Mouse (Mus musculus) heart, postnatal 14 days (tissue): ENCODE results near the gene Ttyh2. TPM values are rescaled to one million over a fixed set of nuclear protein-coding genes. Genes with fewer than 3 reads are reported as not detected.
"Not testable (repeated sequence)": the region's sequence is repeated elsewhere in the genome, so short reads cannot be mapped to it uniquely, and the experiment has no call there.

Experiments used
- DNase-seq, 2 experiments: peaks; one replicate each; pipeline ENCODE4 v3.0.0; 2021 to 2022
- intact Hi-C: fragments of 180-260 bp; cut with DNase I; formaldehyde crosslinking; loops from one replicate; pipeline ENCODE4 v1.15.1; 2025
- total RNA-seq, 2 experiments: library from RNA; stranded (reverse); gene quantifications; 2 replicates each; pipeline ENCODE4 v1.2.3; 2021

The Ttyh2 gene
- total RNA-seq, 2 experiments from 2014 or later = 11.3 to 13.4 TPM

GRCm38 (mm10) chr11:114656994-114657644 is 18.1 kb upstream of the Ttyh2 start:
- intact Hi-C loops = no loop called here

DNA sequence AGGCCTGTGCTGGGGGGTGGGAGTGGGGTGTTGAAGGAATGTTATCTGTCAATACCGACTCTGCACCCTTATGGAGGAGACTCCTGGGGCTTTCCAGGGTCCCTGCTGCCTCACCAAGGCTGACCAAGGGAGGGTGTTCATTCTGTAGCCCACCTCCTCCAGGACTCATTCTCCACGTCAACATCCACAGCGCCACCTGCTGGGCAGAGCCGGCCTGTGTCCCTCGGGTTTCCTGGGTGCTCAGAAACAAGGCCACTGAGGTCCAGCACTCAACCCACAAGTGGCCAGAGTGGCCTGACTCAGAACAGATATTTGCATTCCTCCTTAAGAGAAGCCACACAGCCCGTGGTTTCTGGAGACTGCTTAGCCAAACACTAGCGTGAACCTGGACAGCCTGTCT is 17.5 kb upstream of the Ttyh2 start:
- intact Hi-C loops = no loop called here
- peak; percentile 55 to 59 for DNase-seq

More at GRCm38 (mm10) chr11:114656994-114657644, 18.1 kb upstream of the Ttyh2 start:
- DNase-seq = no peak

DNA sequence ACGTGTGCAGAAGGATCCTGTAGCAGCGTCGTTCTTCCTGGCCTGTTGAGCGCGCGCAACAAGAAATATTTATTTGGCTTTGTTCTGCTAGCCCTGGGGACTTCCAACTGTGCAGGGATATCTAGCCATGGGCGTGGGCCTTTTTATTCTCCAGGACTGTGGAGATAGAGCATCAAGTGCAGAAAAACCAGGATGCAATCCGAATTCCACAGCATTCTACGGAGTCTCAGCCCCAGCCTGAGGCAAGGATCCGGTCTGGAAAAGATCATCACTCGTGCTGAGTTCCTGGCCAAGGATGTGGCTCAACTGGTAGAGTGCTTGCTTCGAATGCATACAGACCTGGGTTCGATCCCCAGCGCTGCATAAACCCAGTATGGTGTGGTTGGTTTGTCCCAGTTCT is 13.1 kb upstream of the Ttyh2 start:
- no peak for DNase-seq
- intact Hi-C loops = no loop called here

GRCm38 (mm10) chr11:114662746-114663362 is 12.4 kb upstream of the Ttyh2 start:
- peak; percentile 52 to 70 for DNase-seq
- intact Hi-C loops = no loop called here

- DNase-seq = no peak
- intact Hi-C loops = no loop called here
These were observed 11.1 kb upstream of the Ttyh2 start for GRCm38 (mm10) chr11:114664164-114664563.

DNA sequence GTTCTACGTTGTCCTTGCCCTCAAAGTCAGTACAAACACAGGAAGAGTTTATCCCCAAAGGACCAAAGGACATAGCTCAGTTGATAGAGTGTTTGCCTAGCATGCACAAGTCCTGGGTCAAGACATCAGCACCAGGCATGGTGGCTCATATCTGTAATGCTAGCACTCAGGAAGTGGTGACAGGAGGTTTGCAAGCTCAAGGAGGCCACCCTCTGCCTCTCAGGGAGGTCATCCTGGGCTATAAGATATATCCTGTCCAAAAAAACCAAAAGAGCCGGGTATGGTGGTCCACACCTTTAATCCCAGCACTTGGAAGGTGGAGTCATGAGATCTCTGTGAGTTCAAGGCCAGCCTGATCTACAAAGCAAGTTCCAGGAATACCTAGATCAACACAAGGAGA is 9.8 kb upstream of the Ttyh2 start:
- intact Hi-C loops = no loop called here

GRCm38 (mm10) chr11:114666786-114667185 is 8.4 kb upstream of the Ttyh2 start:
- DNase-seq = no peak
- intact Hi-C loops = no loop called here

More for the DNA sequence above, 9.8 kb upstream of the Ttyh2 start:
- no peak for DNase-seq

DNA sequence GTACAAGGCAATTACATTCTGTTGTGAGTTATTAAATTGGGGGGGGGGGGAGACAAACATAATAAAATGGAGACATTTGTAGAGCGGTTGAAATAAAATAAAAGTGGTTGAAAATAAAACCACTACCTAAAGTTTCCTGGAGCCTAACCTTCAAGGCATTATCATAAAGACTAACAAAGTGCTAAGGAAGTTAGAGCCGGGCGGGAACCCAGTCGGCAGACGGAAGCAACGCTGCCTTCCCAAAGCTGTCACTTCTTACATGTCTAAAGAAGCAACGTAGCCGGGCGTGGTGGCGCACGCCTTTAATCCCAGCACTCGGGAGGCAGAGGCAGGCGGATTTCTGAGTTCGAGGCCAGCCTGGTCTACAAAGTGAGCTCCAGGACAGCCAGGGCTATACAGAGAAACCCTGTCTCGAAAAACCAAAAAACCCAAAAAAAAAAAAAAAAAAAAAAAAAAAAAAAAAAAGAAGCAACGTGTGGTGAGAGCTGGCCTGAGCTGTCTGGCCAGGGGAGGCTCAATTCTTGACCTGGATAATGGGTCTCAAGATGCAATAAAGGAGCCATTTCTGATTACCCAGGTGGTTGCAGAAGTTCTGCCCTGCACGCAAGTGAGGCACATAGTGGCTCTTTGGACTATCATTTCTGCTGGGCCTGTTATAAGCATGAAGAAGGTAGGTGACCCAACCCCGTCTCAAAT is 7.8 kb upstream of the Ttyh2 start:
- no peak for DNase-seq
- intact Hi-C loops = no loop called here

- intact Hi-C loops = not testable (repeated sequence)
- DNase-seq = peak in 1 of 2 experiments; percentile 28
These were observed 7.3 kb upstream of the Ttyh2 start for GRCm38 (mm10) chr11:114667932-114668285.

GRCm38 (mm10) chr11:114668301-114668710 is 6.9 kb upstream of the Ttyh2 start, which contains the start of gene Rpl38:
Rpl38 (plus strand) TSS chr11:114668524.
- peak; percentile 88 to 95 for DNase-seq
- intact Hi-C loops = no loop called here

DNA sequence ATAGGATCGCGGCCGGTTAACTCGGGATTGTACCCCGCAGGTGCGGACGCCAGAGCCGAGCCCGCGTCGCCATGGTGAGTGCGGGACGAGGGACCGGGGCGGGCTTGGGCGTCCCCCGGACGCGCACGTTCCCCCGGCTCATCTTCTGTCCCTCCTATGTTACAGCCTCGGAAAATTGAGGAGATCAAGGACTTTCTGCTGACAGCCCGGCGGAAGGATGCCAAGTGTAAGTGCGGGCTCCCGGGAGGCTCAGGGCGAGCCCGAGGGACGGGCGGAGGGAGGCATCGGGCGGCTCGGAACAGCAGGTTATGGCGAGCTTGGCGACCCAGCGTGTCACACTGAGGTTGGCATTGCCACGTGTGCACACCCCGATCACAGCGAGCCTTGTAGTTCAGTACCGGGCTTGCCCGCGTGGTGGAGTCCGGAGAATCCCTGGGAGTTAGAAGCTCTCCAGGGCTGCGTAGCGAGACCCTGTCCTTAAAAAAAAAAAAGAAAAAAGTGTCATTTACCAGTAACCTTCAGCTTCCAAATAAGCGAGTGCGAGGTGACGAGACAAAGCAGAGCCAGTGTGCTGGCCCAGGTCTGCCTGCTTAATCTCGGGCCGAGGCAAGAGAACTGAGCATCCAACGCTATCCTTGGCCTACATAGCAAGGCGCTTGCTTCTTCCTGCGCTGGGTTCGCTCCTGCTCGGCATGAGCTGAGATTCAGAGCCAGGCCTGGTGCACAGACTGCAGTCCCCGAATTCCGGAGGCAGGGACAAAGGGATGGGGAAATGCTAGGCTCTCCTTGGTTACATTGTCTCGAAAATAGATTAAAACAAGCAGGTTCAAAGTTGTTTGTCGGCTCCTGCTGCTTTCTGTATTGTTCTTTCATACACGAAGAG is 6.2 kb upstream of the Ttyh2 start:
- intact Hi-C loops = no loop called here
- DNase-seq = peak; percentile 71 to 86

- intact Hi-C loops = loop anchor here (5.0 kb wide), 1 partner anchor 58 kb away; the partner anchor contains the start of gene Dnaic2
- DNase-seq = no peak
These were observed 5.5 kb upstream of the Ttyh2 start for GRCm38 (mm10) chr11:114669651-114670168.

GRCm38 (mm10) chr11:114671147-114671546 is 4.1 kb upstream of the Ttyh2 start:
- intact Hi-C loops = loop anchor here (5.0 kb wide), 1 partner anchor 56 kb away; the partner anchor contains the start of gene Dnaic2

GRCm38 (mm10) chr11:114672794-114673718 is 2.2 kb upstream of the Ttyh2 start:
- intact Hi-C loops = loop anchor here (5.0 kb wide), 1 partner anchor 54 kb away; the partner anchor contains the start of gene Dnaic2
- DNase-seq = peak; percentile 44 to 58

More at GRCm38 (mm10) chr11:114671147-114671546, 4.1 kb upstream of the Ttyh2 start:
- DNase-seq = no peak

GRCm38 (mm10) chr11:114673719-114674050 is 1.5 kb upstream of the Ttyh2 start:
- intact Hi-C loops = loop anchor here (5.0 kb wide), 1 partner anchor 54 kb away; the partner anchor contains the start of gene Dnaic2
- DNase-seq = no peak

- intact Hi-C loops = loop anchor here (5.0 kb wide), 1 partner anchor 53 kb away; the partner anchor contains the start of gene Dnaic2
- DNase-seq = no peak
These were observed 1.1 kb upstream of the Ttyh2 start for GRCm38 (mm10) chr11:114674180-114674579.

GRCm38 (mm10) chr11:114674796-114675195 is 435 bp upstream of the Ttyh2 start:
- DNase-seq = not testable (repeated sequence)
- intact Hi-C loops = loop anchor here (5.0 kb wide), 2 partner anchors 53 to 113 kb away; partner anchors contain the start of gene Dnaic2

- DNase-seq = peak; percentile 41 to 42
- intact Hi-C loops = loop anchor here (5.0 kb wide), 1 partner anchor 111 kb away; no protein-coding TSS in a partner anchor
These were observed 683 bp downstream of the Ttyh2 start for GRCm38 (mm10) chr11:114675826-114676401.
